Mouse (Mus musculus) E14TG2a.4 (cell line): ENCODE measurements around the gene Mapk8ip1.
A peak's percentile ranks its signal among the peaks of the same experiment; 100 is the strongest.

ENCODE experiments used
- H3K27me3 ChIP-seq: 2 replicates; pipeline ENCODE4 v1.6.1; 2014; ENCODE audit warnings: low read length, control low read depth; ENCODE audit not compliant: insufficient read depth
- H3K36me3 ChIP-seq: 2 replicates; pipeline ENCODE4 v1.6.1; 2014; ENCODE audit warnings: low read length, control low read depth; ENCODE audit not compliant: insufficient read depth
- H3K4me1 ChIP-seq: replicated peaks from 2 replicates; pipeline ENCODE4 v1.6.1; 2014; ENCODE audit warnings: low read depth, low read length, control low read depth
- H3K4me3 ChIP-seq: replicated peaks from 2 replicates; pipeline ENCODE4 v1.5.1; 2014; ENCODE audit warnings: mild to moderate bottlenecking, low read length
- H3K9me3 ChIP-seq: 2 replicates; pipeline ENCODE4 v1.6.1; 2014; ENCODE audit warnings: low read length, control low read depth
- CTCF ChIP-seq: conservative IDR thresholded peaks from 2 replicates; pipeline ENCODE4 v1.5.1; 2014; ENCODE audit warnings: low read length
- NANOG ChIP-seq: IDR thresholded peaks from 2 replicates; pipeline ENCODE4 v1.6.1; 2014; ENCODE audit warnings: borderline replicate concordance, low read length, mixed read lengths
- POU5F1 ChIP-seq: IDR thresholded peaks from 2 replicates; pipeline ENCODE4 v1.6.1; 2014; ENCODE audit warnings: low read length, borderline replicate concordance

The Mapk8ip1 gene

GRCm38 (mm10) chr2:92382759-92383158 lies 18.3 kb downstream of the Mapk8ip1 start:
- no peak for TF ChIP-seq CTCF
- no peak for TF ChIP-seq POU5F1
- TF ChIP-seq NANOG = no peak
- Histone ChIP-seq H3K4me3 (no peak overlapping the region), H3K9me3 (no peaks in the 10 kb centered on the region), H3K4me1 (peaks cover 48% of the 10 kb centered on the region), H3K36me3 (peaks cover 93% of the 10 kb centered on the region), H3K27me3 (peaks cover 12% of the 10 kb centered on the region)

- no peaks in the 10 kb centered on the region for H3K9me3 ChIP-seq
- H3K36me3 ChIP-seq = peaks cover 96% of the 10 kb centered on the region
- peaks cover 5% of the 10 kb centered on the region; the same call in 1 of the 2 replicates for H3K27me3 ChIP-seq
- H3K4me1 ChIP-seq = peaks cover 50% of the 10 kb centered on the region
- H3K4me3 ChIP-seq = no peak within 1 kb of the TSS
- no peak for TF ChIP-seq NANOG
- no peak for TF ChIP-seq CTCF
- no peak for TF ChIP-seq POU5F1
Observed at GRCm38 (mm10) chr2:92381901-92382588, 19.0 kb downstream of the Mapk8ip1 start, which contains the start of gene 1700029I15Rik. TSS of gene 1700029I15Rik (plus strand) at chr2:92382538.

GRCm38 (mm10) chr2:92381161-92381560 lies 19.9 kb downstream of the Mapk8ip1 start:
- Histone ChIP-seq H3K4me1 (peaks cover 46% of the 10 kb centered on the region), H3K4me3 (no peak overlapping the region), H3K9me3 (no peaks in the 10 kb centered on the region), H3K27me3 (no peaks in the 10 kb centered on the region), H3K36me3 (peaks cover 87% of the 10 kb centered on the region)
- no peak for TF ChIP-seq CTCF
- TF ChIP-seq NANOG = no peak
- no peak for TF ChIP-seq POU5F1

- no peak for TF ChIP-seq CTCF
- TF ChIP-seq NANOG = no peak
- no peak for TF ChIP-seq POU5F1
- H3K36me3 ChIP-seq = peaks cover 82% of the 10 kb centered on the region
- H3K27me3 ChIP-seq = no peaks in the 10 kb centered on the region
- no peak overlapping the region for H3K4me3 ChIP-seq
- no peaks in the 10 kb centered on the region for H3K9me3 ChIP-seq
- peaks cover 46% of the 10 kb centered on the region for H3K4me1 ChIP-seq
Observed at GRCm38 (mm10) chr2:92380495-92381050, 20.5 kb downstream of the Mapk8ip1 start.

GRCm38 (mm10) chr2:92379783-92380494 lies 21.1 kb downstream of the Mapk8ip1 start:
- H3K27me3 ChIP-seq = no peaks in the 10 kb centered on the region
- no peaks in the 10 kb centered on the region for H3K9me3 ChIP-seq
- H3K4me1 ChIP-seq = peaks cover 40% of the 10 kb centered on the region
- TF ChIP-seq NANOG = no peak
- no peak for TF ChIP-seq CTCF
- no peak for TF ChIP-seq POU5F1
- H3K4me3 ChIP-seq = no peak overlapping the region
- H3K36me3 ChIP-seq = peaks cover 75% of the 10 kb centered on the region

- no peak overlapping the region for H3K4me3 ChIP-seq
- H3K36me3 ChIP-seq = peaks cover 52% of the 10 kb centered on the region
- no peaks in the 10 kb centered on the region for H3K9me3 ChIP-seq
- no peak for TF ChIP-seq NANOG
- no peak for TF ChIP-seq CTCF
- no peak for TF ChIP-seq POU5F1
- H3K27me3 ChIP-seq = no peaks in the 10 kb centered on the region
- H3K4me1 ChIP-seq = peaks cover 55% of the 10 kb centered on the region
Observed at GRCm38 (mm10) chr2:92377320-92377719, 23.7 kb downstream of the Mapk8ip1 start.

- TF ChIP-seq CTCF = no peak
- TF ChIP-seq NANOG = no peak
- no peak for TF ChIP-seq POU5F1
- H3K27me3 ChIP-seq = no peaks in the 10 kb centered on the region
- no peaks in the 10 kb centered on the region for H3K9me3 ChIP-seq
- H3K36me3 ChIP-seq = peaks cover 42% of the 10 kb centered on the region
- H3K4me1 ChIP-seq = peaks cover 65% of the 10 kb centered on the region
- peak overlapping the region; percentile 97 for H3K4me3 ChIP-seq
Observed at GRCm38 (mm10) chr2:92376300-92376699, 24.8 kb downstream of the Mapk8ip1 start.

GRCm38 (mm10) chr2:92375788-92376187 lies 25.3 kb downstream of the Mapk8ip1 start:
- Histone ChIP-seq H3K4me3 (peak overlapping the region; percentile 97), H3K9me3 (no peaks in the 10 kb centered on the region), H3K4me1 (peaks cover 68% of the 10 kb centered on the region), H3K27me3 (no peaks in the 10 kb centered on the region), H3K36me3 (peaks cover 37% of the 10 kb centered on the region)
- TF ChIP-seq CTCF = no peak
- TF ChIP-seq POU5F1 = no peak
